Mouse (Mus musculus) inflammation-experienced regulatory T-cells, adult 6 months (primary cell): ENCODE measurements around the gene Cdca5. TPM values are rescaled to one million over a fixed set of nuclear protein-coding genes. Genes with fewer than 3 reads are reported as not detected.

Source experiments
- polyA plus RNA-seq, 3 experiments: library from polyadenylated mRNA; unstranded; fragments of 100-300 nt; shearing (Covaris generic); gene quantifications; one replicate each; pipeline ENCODE4 v1.2.1; 2017

The Cdca5 gene
- polyA plus RNA-seq, 3 experiments from 2014 or later: 2.4 to 24.7 (median 4.4) TPM

Other genes with a start within 250 kb of the Cdca5 start
- gene Frmd8, start 209.7 kb upstream of the Cdca5 start, polyA plus RNA-seq: 10 to 100 TPM; 57.3 to 71.3 (median 60.1) TPM
- 10 to 100 TPM; 48.8 to 54.8 (median 54.1) TPM for gene Slc25a45, start 207.2 kb upstream of the Cdca5 start, polyA plus RNA-seq
- gene Tigd3, start 190.8 kb upstream of the Cdca5 start, polyA plus RNA-seq: 1 to 10 TPM in 1 of 3 experiments, under 1 TPM in 2; 0.36 to 1.1 (median 0.66) TPM
- gene Dpf2, start 172.0 kb upstream of the Cdca5 start, polyA plus RNA-seq: 100 to 1,000 TPM; 157 to 198 (median 189) TPM
- under 1 TPM in 2 of 3 experiments, not detected in 1; 0.32 to 0.52 TPM for gene Cdc42ep2, start 160.2 kb upstream of the Cdca5 start, polyA plus RNA-seq
- gene Pola2, start 120.8 kb upstream of the Cdca5 start, polyA plus RNA-seq: 10 to 100 TPM; 14.2 to 20.4 (median 14.7) TPM
- not detected for gene Slc22a20, start 98.8 kb upstream of the Cdca5 start, polyA plus RNA-seq
- 10 to 100 TPM; 41.9 to 48.2 (median 44.7) TPM for gene Capn1, start 69.1 kb upstream of the Cdca5 start, polyA plus RNA-seq
- 10 to 100 TPM; 12.6 to 16.5 (median 16.2) TPM for gene Syvn1, start 38.4 kb upstream of the Cdca5 start, polyA plus RNA-seq
- 10 to 100 TPM; 36.6 to 40.3 (median 36.7) TPM for gene Mrpl49, start 27.2 kb upstream of the Cdca5 start, polyA plus RNA-seq
- gene Fau, start 27.1 kb upstream of the Cdca5 start, polyA plus RNA-seq: 1,000 to 10,000 TPM; 1,798 to 3,866 (median 2,409) TPM
- 10 to 100 TPM in 1 of 3 experiments, 1 to 10 TPM in 2; 5.6 to 11.5 (median 9.4) TPM for gene Znhit2, start 23.8 kb upstream of the Cdca5 start, polyA plus RNA-seq
- gene Tm7sf2, start 16.6 kb upstream of the Cdca5 start, polyA plus RNA-seq: 1 to 10 TPM; 5.6 to 7.2 (median 6.9) TPM
- 10 to 100 TPM; 29.3 to 35.6 (median 31.5) TPM for gene Vps51, start 7.8 kb upstream of the Cdca5 start, polyA plus RNA-seq
- not detected for gene Tmem262, start 5.0 kb upstream of the Cdca5 start, polyA plus RNA-seq
- 1 to 10 TPM in 1 of 3 experiments, under 1 TPM in 1, not detected in 1; 0.77 to 1.1 TPM for gene Gm28374, start 2.7 kb upstream of the Cdca5 start, polyA plus RNA-seq
- gene Zfpl1, start within 50 bp of the Cdca5 start, polyA plus RNA-seq: 10 to 100 TPM; 32.0 to 47.2 (median 36.9) TPM
- under 1 TPM in 1 of 3 experiments, not detected in 2; 0.48 TPM for gene AC131692.1, start 9.4 kb downstream of the Cdca5 start, polyA plus RNA-seq
- under 1 TPM in 1 of 3 experiments, not detected in 2; 0.33 TPM for gene Naaladl1, start 20.8 kb downstream of the Cdca5 start, polyA plus RNA-seq
- gene Sac3d1, start 33.7 kb downstream of the Cdca5 start, polyA plus RNA-seq: 1 to 10 TPM; 1.4 to 4.4 (median 3.3) TPM
- gene Snx15, start 43.3 kb downstream of the Cdca5 start, polyA plus RNA-seq: 10 to 100 TPM; 17.2 to 21.8 (median 20.4) TPM
- not detected for gene Batf2, start 56.0 kb downstream of the Cdca5 start, polyA plus RNA-seq
- gene Arl2, start 56.6 kb downstream of the Cdca5 start, polyA plus RNA-seq: 10 to 100 TPM; 14.3 to 31.0 (median 21.9) TPM
- gene Majin, start 99.4 kb downstream of the Cdca5 start, polyA plus RNA-seq: under 1 TPM in 2 of 3 experiments, not detected in 1; 0.55 to 0.79 TPM
- gene Gpha2, start 141.4 kb downstream of the Cdca5 start, polyA plus RNA-seq: not detected
- gene Ppp2r5b, start 150.9 kb downstream of the Cdca5 start, polyA plus RNA-seq: 1 to 10 TPM; 1.7 to 3.3 (median 2.2) TPM
- 10 to 100 TPM in 2 of 3 experiments, 1 to 10 TPM in 1; 8.1 to 12.6 (median 11.5) TPM for gene Atg2a, start 156.7 kb downstream of the Cdca5 start, polyA plus RNA-seq
- 10 to 100 TPM; 10.8 to 36.2 (median 11.4) TPM for gene Ehd1, start 191.7 kb downstream of the Cdca5 start, polyA plus RNA-seq
- gene Cdc42bpg, start 221.5 kb downstream of the Cdca5 start, polyA plus RNA-seq: under 1 TPM; 0.15 to 0.36 (median 0.26) TPM
- 10 to 100 TPM; 15.8 to 18.7 (median 16.3) TPM for gene Men1, start 250.0 kb downstream of the Cdca5 start, polyA plus RNA-seq